Mouse (Mus musculus) adrenal gland, adult 2 months (tissue): ENCODE results near the gene Rpl32. TPM values are rescaled to one million over a fixed set of nuclear protein-coding genes. Genes with fewer than 3 reads are reported as not detected.

Experiments
- DNase-seq: peaks from one replicate; pipeline ENCODE4 v3.0.0; 2021
- long read RNA-seq: library from polyadenylated mRNA; stranded (forward); transcript quantifications from one replicate; pipeline ENCODE4 v2.0.0, GENCODE M21; 2021
- polyA plus RNA-seq: library from polyadenylated mRNA; depleted of rRNA; stranded (reverse); fragments of >200 nt; gene quantifications from 2 replicates; pipeline ENCODE4 v1.2.3, GENCODE M21; 2012; rRNA removed
- total RNA-seq, 2 experiments: library from RNA; stranded (reverse); gene quantifications; 2 replicates each; pipeline ENCODE4 v1.2.3; 2021

The Rpl32 gene
- total RNA-seq = 1,000 to 10,000 TPM; 1,129 to 1,275 TPM
- polyA plus RNA-seq = 61.9 and 71.3 TPM in 2 replicates
- long read RNA-seq, transcript Rpl32-201 (4 exons, 517 nt) = major isoform, 252 of 272 reads
- long read RNA-seq, transcript Rpl32-202 (3 exons, 906 nt) = minor isoform, 11 of 272 reads
- long read RNA-seq, partial matches to known transcripts = 5 of 272 reads
- long read RNA-seq, other reads (novel, unspliced or antisense) = 4 of 272 reads

DNA sequence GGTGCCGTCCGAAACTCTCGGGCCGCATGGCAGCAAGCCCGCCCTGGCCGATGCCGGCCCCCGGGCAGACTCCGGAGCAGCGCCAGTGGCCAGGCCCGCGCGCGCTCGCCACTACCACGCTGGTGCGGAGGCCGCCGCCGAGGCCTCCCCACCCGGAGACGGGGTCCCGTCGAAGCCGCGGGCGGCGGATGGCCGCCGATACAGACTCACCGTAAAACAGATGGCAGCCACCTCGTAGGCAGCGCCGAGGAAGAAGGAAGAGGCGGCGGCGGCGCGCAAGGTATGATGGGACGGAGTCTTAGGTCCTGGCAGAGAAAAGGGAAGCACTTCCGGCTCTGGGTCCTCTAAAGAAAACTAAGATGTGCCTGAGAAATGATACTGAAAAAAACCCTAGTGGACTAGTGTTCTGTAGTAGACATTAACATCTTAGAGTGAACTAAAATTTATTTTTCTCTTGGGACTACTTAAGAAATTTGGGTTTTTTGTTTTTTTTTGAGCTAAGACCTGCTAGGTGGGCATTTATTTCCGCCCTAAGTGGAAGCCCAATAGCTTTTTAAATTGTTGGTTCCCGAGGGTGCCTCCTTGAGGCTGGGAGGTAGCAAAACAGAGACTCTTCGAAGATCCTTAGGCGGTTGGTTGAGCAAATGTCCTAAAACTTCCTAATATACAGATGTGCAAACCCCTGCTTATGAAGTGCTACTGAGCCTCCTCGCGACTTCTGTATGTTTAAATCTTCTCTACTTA is at the start of gene Rpl32:
Gene Rpl32, minus strand, starts transcription at position 260 of the 744 bp plus-strand sequence.
- peak; percentile 91 for DNase-seq

DNA sequence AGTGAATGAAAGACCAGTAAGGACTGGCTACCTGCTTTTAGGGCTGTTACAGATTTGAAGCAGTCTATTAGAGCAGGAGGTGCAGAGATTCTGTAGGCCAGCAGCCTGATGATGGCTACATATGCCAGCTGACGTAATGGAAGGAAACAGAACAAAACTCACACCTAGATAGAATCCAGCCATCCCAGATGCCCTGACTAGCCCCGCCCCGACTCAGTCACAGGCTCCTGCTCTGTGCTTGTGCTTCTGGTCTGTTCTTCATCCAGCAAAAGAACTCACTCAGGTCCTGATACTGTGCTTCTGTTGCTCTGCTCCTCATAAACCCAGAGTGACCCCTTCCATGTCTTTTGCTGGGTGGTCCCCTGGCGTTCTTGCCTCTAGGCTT is 47.8 kb upstream of the Rpl32 start:
- no peak for DNase-seq

DNA sequence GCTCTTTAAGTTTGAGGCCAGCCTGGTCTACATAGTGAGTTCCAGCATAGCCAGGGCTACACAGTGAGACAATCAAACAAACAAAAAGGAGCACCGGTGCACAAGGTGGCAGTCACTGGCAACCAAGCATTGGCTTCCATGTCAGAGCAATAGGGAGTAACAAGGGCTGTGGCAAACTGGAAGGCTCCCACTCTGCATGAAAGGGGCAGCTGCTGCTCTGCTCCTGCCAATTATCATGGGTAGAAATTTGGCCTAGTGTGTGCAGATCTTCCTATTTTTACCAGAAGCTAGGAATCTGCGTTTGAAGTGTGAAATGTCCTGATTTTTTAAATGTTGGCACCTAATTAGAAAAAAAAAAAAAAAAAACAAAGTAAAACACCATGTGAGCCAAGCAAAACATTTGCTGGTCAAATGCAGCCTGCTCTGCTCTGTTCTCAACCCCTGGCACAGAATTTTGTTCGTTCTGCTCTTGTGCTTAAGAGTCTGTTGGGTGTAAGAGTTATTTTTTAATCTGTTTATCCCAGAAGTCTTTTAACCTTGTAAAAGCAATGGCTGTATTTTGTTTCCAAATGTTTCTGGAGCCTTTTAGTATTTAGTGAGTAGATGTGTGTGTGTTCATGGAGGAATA is 47.3 kb upstream of the Rpl32 start:
- no peak for DNase-seq

DNA sequence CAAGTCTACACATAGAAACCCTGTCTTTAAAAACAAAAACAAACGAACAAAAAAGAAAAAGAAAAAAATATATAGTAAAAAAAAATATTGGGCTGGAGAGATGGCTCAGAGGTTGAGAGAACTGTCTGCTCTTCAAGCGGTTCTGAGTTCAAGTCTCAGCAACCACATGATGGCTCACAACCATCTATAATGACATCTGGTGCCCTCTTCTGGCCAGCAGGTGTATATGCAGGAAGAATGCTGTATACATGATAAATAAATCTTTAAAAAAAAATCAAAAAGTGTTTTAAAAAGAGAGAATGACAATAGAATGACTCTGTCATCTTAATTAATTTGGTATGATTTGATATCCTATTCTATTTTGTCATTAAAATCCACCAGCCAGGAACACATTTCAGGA is 45.9 kb upstream of the Rpl32 start:
- DNase-seq = no peak

DNA sequence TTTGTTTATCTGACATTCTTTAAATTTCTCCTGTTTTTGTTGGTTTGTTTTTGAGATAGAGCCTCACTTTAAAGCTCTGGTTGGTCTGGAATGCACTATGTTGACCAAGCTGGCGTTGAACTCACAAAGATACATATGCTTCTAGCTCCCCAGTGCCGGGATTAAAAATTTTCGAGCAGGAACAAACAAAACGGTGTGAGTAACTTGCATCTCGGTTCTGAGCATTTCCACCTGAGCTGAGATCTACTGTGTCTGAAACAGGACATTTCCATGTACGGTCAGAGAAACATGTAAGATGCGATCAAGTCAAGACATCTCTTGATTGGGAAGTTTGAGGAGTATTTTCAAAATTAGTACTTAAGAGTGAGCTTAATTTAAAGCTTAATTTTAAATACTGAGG is 45.4 kb upstream of the Rpl32 start:
- no peak for DNase-seq

DNA sequence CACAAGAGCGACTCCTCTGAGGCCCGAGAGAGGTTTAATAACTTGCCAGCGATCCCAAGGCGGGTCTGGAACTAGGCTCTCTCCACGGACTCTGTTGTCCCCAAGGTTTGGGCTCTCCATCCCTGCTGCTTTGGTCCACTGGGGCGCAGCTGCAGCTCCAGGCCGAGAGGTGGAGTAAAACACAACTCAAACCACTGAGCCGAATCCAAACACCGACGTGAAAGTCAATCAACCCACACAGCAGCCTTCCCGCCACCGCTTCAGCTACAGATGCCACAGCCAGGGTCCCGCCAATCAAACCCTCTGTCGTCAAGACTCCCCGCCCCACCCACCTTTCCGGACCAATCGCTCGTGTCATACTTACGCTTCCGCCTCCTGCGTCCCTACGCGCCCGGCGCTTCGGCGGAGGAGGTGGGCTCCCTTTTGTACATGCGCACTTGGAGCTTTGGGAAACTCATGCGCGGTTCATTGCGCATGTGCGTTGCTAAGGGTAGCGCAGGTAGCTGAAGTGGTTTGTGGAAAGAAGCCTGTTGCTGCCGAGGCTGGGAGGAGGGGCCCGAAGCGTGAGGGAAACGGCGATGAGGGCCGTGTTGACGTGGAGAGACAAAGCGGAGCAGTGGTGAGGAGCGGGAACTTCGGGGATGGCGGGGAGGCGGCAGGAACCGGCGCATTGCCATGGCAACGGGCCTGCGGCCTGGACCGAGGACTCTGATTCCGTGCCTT is 44.7 kb upstream of the Rpl32 start, which contains the start of the genes Mbd4 and Ift122:
Gene Mbd4, minus strand, starts transcription at position 281 of the 723 bp plus-strand sequence.
Gene Ift122, plus strand, starts transcription at position 380 of the 723 bp plus-strand sequence.
- peak; percentile 99 for DNase-seq

DNA sequence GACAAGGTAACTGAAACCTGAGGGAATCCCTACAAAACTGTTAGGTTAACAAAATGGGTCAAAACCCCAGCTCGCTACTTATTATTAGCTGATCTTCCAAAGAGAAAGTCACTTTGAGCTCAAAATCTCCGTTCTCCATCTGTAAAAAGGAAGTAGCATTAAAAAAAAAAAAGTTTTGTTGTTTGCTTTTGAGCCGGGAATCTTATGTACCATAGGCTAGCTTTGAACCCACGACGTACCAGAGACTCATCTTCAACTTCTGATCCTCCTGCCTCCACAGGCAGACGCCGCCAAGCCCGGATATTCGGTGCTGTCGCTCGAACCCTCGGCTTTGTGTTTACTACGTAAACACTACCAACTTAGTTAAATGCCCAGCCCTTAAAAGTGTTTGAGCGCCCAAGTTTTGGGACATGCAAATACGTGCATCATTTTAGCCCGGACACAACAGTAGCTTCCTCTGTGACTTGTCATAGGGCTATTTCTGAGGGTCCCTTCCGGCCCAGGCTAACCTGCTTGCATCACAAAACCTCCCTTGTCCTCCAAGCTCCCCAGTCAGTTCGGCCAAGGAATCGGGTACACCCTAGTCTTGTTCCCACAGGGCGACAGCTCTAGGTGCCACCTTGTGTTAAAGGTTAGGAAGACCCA is 44.0 kb upstream of the Rpl32 start:
- DNase-seq = no peak

DNA sequence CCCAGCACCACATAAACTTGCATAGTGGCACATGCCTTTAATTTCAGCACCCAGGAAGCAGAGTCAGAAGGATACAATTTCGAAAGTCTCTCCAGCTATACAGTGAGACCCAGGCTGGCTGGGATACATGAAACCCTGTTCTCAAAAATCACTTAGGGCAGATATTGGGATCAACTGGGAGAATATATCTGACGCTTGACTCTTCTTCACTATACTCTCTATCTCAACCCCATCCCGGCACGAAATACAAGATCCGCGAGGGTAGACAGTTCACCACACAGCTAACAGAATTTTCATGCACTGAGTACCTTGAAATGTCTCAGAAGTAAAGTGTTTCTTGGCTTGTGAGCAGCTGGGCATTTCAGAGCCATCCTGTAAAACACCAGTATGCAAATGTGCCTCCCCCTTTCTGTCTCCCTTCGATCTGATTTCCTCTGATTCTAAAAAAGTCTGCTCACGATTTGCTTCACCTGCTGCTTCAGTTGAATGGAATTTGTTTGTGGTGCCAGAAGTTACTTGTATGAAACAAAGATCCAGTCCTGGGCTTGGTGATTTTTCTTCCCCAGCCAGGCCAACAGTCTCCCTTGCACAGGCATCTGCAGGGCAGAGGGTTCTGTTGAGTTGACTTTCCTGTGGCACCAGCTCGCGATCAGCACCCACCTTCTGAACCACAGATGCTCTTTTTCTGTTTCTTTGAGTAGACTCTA is 40.2 kb upstream of the Rpl32 start:
- DNase-seq = no peak

DNA sequence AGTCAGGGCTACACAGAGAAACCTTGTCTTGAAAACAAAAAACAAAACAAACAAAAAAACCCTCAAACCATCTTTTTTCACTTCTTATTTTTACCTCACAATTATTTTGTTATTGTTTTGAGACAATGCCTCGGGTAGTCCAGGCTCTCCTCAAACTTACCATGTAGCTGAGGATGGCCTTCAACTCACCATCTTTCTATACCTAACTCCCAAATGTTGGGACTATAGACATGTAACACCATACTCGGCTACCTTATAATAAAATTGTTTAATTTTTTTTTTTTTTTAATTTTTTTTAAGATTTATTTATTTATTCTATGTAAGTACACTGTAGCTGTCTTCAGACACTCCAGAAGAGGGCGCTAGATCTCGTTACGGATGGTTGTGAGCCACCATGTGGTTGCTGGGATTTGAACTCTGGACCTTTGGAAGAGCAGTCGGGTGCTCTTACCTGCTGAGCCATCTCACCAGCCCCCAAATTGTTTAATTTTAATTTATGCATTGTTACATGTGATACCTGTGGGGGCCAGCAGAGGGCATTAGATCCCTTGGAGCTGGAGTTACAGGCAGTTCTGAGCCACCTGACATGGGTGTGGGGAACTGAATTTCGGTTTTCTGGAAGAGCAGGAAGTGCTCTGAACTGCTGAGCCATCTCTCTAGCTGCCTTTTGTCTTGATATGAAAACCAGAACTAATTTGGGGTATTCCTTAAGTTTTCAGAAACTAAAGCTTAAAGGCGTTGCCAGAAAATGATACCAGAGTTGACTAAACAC is 38.3 kb upstream of the Rpl32 start:
- DNase-seq = peak; percentile 45

DNA sequence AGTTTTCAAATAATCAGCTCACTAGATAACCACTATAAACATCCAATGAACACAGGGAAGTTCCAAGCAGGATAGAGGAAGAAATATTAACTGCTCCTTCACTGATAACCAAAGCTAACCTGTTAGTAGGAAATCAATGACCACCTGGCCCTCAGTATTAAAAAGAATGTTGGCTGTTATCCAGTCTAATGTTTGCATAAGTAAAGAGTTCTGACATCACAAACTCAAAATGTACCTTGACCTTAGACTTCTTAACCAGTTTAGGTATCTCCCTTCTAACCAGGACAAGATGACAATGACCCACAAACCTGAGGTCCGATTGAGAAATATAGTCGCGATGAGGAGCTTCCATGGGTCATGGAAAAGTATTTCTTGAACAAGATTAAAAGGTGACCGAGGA is 36.5 kb upstream of the Rpl32 start:
- no peak for DNase-seq

DNA sequence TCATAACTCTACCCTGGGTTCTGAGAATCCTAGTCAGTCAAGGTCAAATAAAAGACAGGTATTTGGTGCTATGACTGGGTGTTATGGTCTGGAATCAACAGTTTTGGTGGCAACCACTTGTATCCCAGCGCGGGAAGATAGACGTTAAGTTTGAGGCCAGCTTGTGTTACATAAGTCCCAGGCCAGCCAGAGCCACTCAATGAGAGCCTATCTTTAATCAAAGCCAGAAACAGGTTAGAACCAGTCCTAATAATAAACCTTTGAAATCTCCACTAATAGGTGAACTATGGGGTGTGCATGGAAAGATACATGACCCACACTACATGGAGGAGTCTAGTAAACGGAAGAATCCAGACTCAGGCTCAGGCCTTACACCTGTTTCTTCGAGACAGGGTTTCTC is 30.2 kb upstream of the Rpl32 start:
- no peak for DNase-seq

DNA sequence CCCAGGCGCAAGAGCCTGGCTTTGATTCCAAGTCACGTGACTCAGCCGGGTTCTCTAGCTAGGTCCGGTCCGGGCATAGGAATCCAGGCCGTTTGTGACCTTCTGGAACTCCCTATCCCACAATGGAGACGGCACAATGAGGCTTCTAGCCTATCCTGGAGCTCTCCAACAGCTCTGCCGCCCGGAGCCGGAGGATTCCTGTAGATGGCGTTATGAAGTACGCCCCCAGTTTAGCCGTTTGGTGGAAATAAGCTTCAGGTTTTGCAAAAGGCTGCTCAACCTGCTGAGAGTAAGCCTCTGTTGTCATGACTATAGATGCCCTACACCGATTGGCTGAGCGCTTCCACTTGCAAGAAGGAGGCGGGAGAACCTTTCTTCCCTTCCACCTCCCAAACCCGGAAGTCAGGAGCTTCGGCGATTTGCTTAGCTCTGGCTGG is 29.6 kb upstream of the Rpl32 start, which contains the start of gene Efcab12:
Gene Efcab12, minus strand, starts transcription at position 252 of the 437 bp plus-strand sequence.
- DNase-seq = peak; percentile 83

DNA sequence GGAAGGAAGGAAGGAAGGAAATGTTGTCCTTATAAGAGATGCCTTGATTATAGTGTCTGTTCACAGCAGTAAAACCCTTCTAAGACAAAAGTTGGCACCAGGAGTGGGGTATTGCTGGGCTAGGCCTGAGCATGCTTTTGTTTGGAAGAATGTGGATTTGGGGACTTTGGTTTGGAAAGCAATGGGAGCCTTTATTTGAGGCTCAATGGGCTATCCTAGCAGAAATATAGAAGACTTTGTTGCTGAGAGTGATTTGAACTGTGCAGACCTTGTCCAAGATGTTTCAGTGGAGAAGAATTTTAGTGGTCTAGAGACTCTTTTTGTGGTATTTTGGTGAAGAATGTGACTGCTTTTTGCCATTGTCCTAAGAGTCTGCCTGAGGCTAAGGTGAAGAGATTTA is 25.3 kb upstream of the Rpl32 start:
- DNase-seq = no peak

DNA sequence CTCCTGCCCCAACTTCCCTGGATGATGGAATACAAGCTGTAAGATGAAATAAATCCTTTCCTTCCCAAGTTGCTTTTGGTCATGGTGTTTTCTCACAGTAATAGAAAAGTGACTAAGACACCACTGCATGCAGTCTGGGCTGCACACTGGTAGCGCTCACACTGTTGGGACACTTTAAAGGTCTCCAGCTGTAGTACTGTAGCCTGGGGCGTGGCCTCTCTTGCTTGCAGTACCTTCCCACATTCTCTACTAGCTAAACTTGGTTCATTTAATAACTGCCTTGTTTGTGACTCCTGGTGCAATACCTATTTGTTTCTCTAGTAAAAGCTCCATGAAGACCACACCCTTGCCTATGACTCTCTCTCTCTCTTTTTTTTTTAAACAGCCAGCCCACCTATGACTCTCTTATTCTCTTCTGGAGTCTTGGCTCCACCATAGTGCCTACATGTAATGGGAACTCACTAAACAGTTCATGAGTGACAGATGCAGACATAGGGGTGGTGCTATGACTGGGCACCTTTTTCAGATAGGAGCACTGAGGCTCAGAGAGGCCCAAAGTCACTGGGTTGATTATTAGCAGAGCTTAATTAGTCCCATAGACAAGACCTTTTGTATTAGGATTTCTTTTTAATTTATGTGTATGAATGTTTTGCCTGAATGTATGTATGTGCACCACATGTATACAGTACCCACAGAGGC is 23.8 kb upstream of the Rpl32 start:
- no peak for DNase-seq

DNA sequence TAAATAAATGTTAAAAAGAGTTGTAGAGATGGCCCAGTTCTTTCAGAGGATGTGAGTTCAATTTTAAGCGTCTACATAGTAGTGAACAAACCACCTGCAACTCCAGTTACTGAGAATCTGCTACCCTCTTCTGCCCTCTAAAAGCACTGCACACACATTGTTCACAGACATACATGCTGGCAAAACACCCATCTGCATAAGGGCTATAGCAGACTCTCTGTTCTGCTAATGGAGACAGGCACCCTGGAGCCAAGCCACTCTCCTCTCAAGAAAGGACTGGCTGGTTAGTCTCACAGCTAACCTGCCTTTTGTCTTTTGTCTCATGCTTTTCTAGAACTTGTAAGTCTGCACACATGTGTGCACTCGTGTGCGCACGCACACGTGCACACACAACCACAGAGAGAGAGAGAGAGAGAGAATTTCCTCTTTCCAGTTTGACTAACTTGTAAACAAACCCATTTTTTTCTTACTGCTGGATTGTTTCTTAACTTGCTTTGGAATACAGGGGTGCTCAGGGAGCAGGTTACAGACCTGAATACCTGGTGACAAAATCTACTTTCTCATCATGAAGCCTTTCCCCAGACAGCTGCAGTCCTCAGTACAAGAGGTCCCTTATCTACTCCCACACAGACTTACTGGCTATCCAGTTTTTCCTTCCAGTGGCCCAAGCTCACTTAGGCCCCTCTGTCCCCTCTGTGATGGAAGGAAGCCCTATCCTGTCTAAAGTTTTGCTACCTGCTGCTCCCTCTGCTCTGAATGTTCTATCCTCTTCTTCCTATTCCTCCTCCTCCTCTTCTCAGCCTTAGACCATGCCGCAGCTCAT is 22.4 kb upstream of the Rpl32 start:
- DNase-seq = no peak

DNA sequence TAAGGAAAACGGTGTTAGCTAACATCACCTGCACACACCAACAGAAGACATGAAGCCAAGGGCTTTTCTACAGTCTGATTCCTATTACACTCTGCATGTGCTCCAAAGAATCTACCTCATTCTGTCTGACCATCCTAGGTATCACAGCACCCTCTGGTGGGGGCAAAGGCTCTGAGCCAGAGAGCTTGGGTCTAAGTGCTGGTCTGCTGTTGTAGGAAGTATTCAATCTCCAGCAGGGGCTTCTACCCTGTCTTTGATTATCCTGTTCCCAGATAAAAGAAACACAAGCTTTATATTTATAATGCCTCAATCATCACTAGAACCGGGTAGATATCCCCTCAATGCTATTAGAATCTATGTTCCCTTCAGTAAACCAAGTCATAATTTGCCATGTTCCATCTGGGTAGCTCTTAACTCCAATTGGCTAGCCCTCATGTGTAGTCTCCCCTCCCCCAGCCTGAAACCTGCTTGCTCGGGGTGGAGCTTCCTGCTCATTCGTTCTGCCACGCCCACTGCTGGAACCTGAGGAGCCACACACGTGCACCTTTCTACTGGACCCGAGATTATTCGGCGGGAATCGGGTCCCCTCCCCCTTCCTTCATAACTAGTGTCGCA is 15.4 kb upstream of the Rpl32 start:
- DNase-seq = peak; percentile 63

DNA sequence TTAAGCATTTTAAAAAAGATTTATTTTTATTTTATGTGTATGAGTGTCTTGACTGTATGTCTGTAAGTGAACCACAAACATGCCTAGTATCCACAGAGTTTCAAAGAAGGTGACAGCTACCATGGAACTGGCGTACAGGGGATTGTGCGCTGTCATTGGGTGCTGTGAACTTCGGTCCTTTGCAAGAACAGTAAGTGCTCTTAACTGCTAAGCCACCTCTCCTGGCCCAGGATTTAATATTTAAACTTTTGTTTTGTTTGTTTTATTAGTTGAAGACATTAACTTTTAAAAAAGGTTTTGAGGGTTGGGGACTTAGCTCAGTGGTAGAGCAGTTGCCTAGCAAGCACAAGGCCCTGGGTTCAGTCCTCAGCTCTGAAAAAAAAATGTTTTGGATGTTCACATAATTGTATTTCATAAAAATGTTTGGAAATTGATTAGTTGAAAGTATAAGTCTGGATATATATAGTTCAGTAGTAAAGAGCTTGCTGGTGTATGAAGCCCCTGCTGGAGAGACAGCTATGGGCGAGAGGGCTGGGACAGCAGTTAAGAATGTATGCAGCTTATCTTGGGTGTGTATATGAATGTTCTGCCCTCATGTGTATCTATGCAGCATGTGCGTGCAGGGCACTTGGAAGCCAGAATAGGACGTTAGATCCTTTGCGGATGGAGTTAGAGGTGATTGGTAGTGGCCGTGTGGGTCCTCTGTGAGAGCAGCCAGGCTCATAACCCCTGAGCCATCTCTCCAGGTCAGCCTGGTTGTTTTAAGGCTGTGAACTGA is 12.9 kb upstream of the Rpl32 start:
- no peak for DNase-seq

DNA sequence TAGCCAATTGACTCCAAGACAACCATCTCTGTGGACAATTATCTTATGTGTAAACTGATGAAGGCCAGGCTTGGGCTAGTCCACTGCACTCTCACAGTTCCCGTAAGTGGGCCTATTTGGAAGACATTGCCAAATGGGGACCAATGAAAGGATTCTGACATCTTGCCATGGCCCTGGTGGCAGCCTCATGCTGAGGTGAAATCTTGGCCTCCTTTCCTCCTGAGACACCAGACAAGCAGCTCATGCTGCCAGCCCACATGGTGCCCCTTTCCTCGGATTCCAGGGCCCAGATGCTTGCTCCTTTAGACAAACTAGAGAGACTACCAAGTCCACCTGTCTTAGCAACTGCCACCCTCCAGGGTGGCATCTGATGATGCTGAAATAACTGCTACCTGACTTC is 9.6 kb upstream of the Rpl32 start:
- no peak for DNase-seq
